Mouse (Mus musculus) lung, postnatal 4 days (tissue): ENCODE measurements at regions not wholly inside any gene's neighbourhood (a gene's known extent, or its start where the extent isn't known, plus 50 kb on each side); places are given as distances from the start of the nearest gene placed in this dataset.

ENCODE experiments used
- DNase-seq, 2 experiments: peaks; one replicate each; pipeline ENCODE4 v3.0.0; 2021

- DNase-seq, result no peak
Observed at GRCm38 (mm10) chr9:6608428-6609283, 339.0 kb upstream of the Ddi1 start.
